Mouse (Mus musculus) ovary, postnatal 14 days (tissue): ENCODE measurements around the gene Olfr373.

Source experiments
- DNase-seq: peaks from one replicate; pipeline ENCODE4 v3.0.0; 2022; ENCODE audit warnings: low spot score

Olfr373 gene

GRCm38 (mm10) chr8:72134756-72135445 is 51.9 kb downstream of the Olfr373 start, which contains the start of gene Tpm4:
TSS of gene Tpm4 (plus strand) at chr8:72134975.
- peak; percentile 58 for DNase-seq

GRCm38 (mm10) chr8:72135446-72136301 is 52.7 kb downstream of the Olfr373 start:
- peak; percentile 34 for DNase-seq

GRCm38 (mm10) chr8:72136302-72136978 is 53.5 kb downstream of the Olfr373 start:
- peak; percentile 73 for DNase-seq

- no peak for DNase-seq
These were observed 54.5 kb downstream of the Olfr373 start for GRCm38 (mm10) chr8:72137431-72137830.

- no peak for DNase-seq
These were observed 55.5 kb downstream of the Olfr373 start for GRCm38 (mm10) chr8:72138456-72138855.

- no peak for DNase-seq
These were observed 60.4 kb downstream of the Olfr373 start for GRCm38 (mm10) chr8:72143256-72143824.

- no peak for DNase-seq
These were observed 61.5 kb downstream of the Olfr373 start for GRCm38 (mm10) chr8:72144345-72144975.

GRCm38 (mm10) chr8:72145511-72145910 is 62.5 kb downstream of the Olfr373 start:
- no peak for DNase-seq

GRCm38 (mm10) chr8:72146056-72146455 is 63.1 kb downstream of the Olfr373 start:
- no peak for DNase-seq

GRCm38 (mm10) chr8:72146556-72146955 is 63.6 kb downstream of the Olfr373 start:
- no peak for DNase-seq

- DNase-seq: no peak
These were observed 64.3 kb downstream of the Olfr373 start for GRCm38 (mm10) chr8:72147266-72147665.

GRCm38 (mm10) chr8:72149056-72149455 is 66.1 kb downstream of the Olfr373 start:
- DNase-seq: no peak

GRCm38 (mm10) chr8:72151418-72152078 is 68.6 kb downstream of the Olfr373 start:
- no peak for DNase-seq
